23 mouse cellular contexts compared by ENCODE assay signal in genomic region chr1:97632545-97633256, GRCm38 (mm10). TPM values are rescaled to one million over a fixed set of nuclear protein-coding genes. Genes with fewer than 3 reads are reported as not detected.
DNase-seq lines count a peak whose midpoint lies in the region; ATAC-seq and TF ChIP-seq lines count a peak whose summit lies in the region.
"Had no signal": no experiment of that assay in that cellular context is flagged by ENCODE, and none has a peak within 500 bp of the region (broad histone marks: within the 10 kb centered on the region; RNA-seq: fewer than 3 reads in every experiment).

No protein-coding gene starts in this region.

- no peak for DNase-seq in gastrocnemius, adult 2 months
- DNase-seq in gastrocnemius, adult 18-20 months (ENCODE audit: low spot score), result no peak
- DNase-seq in embryo, embryonic 9.5 days (ENCODE audit: extremely low spot score), result no peak
- DNase-seq in cerebellum, postnatal 4 days (ENCODE audit: low spot score in 2 of 2), result no peak
- no peak for DNase-seq in lung, postnatal 10 days
- DNase-seq: cerebellum, adult 9-11 months; heart, postnatal 14 days; kidney, postnatal 25 days; layer of hippocampus, adult 9-11 months; lung, embryonic 14.5 days; midbrain, embryonic 14.5 days; right cerebral cortex, postnatal 14 days; spleen, adult 18-20 months; thymus, postnatal 36 days had no signal

- H3K4me2 ChIP-seq in liver, embryonic 16.5 days (ENCODE audit: low read depth, low read length), result peak overlapping the region; percentile 7; the same call in 1 of the 2 replicates
- no peak overlapping the region for H3K4me2 ChIP-seq in forebrain, embryonic 16.5 days (ENCODE audit: low read length)
- H3K4me2 ChIP-seq: forebrain, embryonic 15.5 days; heart, embryonic 12.5 days; hindbrain, embryonic 14.5 days; lung, embryonic 14.5 days had no signal

- peaks cover 8% of the 10 kb centered on the region for H3K36me3 ChIP-seq in liver, embryonic 16.5 days (ENCODE audit: control insufficient read depth, insufficient read depth)
- H3K36me3 ChIP-seq in forebrain, embryonic 16.5 days (ENCODE audit: control insufficient read depth, insufficient read depth), result no peaks in the 10 kb centered on the region
- H3K36me3 ChIP-seq: embryonic facial prominence, embryonic 10.5 days; forebrain, embryonic 15.5 days; G1E; heart, embryonic 12.5 days had no signal

- no peak overlapping the region for H3K9ac ChIP-seq in liver, embryonic 16.5 days (ENCODE audit: low read depth, low read length)
- no peak overlapping the region for H3K9ac ChIP-seq in forebrain, embryonic 16.5 days (replicated peaks; ENCODE audit: low read depth, low read length)
- H3K9ac ChIP-seq: forebrain, embryonic 15.5 days; heart, embryonic 12.5 days; hindbrain, embryonic 14.5 days; lung, embryonic 14.5 days had no signal

- H3K9me3 ChIP-seq in liver, embryonic 16.5 days (replicated peaks; ENCODE audit: control insufficient read depth, low read length), result no peaks in the 10 kb centered on the region
- no peaks in the 10 kb centered on the region for H3K9me3 ChIP-seq in forebrain, embryonic 16.5 days (ENCODE audit: control insufficient read depth, low read length)
- H3K9me3 ChIP-seq: embryonic facial prominence, embryonic 10.5 days; forebrain, embryonic 15.5 days; heart, embryonic 12.5 days had no signal

- H3K4me1 ChIP-seq in liver, embryonic 16.5 days (ENCODE audit: control insufficient read depth, low read depth, low read length), result peaks cover 18% of the 10 kb centered on the region
- H3K4me1 ChIP-seq in forebrain, embryonic 16.5 days (replicated peaks; ENCODE audit: control insufficient read depth, insufficient read depth, low read length), result peaks cover 10% of the 10 kb centered on the region
- H3K4me1 ChIP-seq: heart, embryonic 12.5 days had no signal

- WGBS in liver, embryonic 16.5 days (ENCODE audit: insufficient replicate concordance), result 37% methylated on average over 11 of the region's 11 CpGs
- 84% methylated on average over 11 of the region's 11 CpGs for WGBS in forebrain, embryonic 16.5 days

- intact Hi-C loops in gastrocnemius, adult 2 months (cut with DNase I), result no loop called here

- H3K4me3 ChIP-seq in gastrocnemius, adult 2 months, result no peak overlapping the region
- H3K4me3 ChIP-seq in liver, embryonic 16.5 days (ENCODE audit: low read depth, low read length), result no peak overlapping the region
- H3K4me3 ChIP-seq in forebrain, embryonic 16.5 days (replicated peaks; ENCODE audit: low read length), result no peak overlapping the region
- H3K4me3 ChIP-seq: embryonic facial prominence, embryonic 10.5 days; forebrain, embryonic 15.5 days; heart, embryonic 12.5 days; myocyte had no signal

- H3K27me3 ChIP-seq in liver, embryonic 16.5 days (ENCODE audit: control insufficient read depth, insufficient read depth, low read depth, low read length), result no peaks in the 10 kb centered on the region
- no peaks in the 10 kb centered on the region for H3K27me3 ChIP-seq in forebrain, embryonic 16.5 days (replicated peaks; ENCODE audit: control insufficient read depth, insufficient read depth, low read length)
- H3K27me3 ChIP-seq: forebrain, embryonic 15.5 days; heart, embryonic 12.5 days had no signal

- H3K27ac ChIP-seq in gastrocnemius, adult 2 months, result peak overlapping the region; percentile 35; the same call in 1 of the 2 replicates
- peak overlapping the region; percentile 49; the same call in 1 of the 2 replicates for H3K27ac ChIP-seq in liver, embryonic 16.5 days (ENCODE audit: low read length)
- no peak overlapping the region for H3K27ac ChIP-seq in forebrain, embryonic 16.5 days (ENCODE audit: low read length)
- H3K27ac ChIP-seq: embryonic facial prominence, embryonic 10.5 days; forebrain, embryonic 15.5 days; hindbrain, embryonic 14.5 days had no signal

- peak; percentile 92 to 97 for ATAC-seq in hematopoietic stem cell, adult 5-6 weeks (replicated peaks in 1 of 2; ENCODE audit: insufficient read depth in 1 of 2, low FRiP score in 2 of 2, low TSS enrichment in 1 of 2, low read depth in 1 of 2, poor library complexity in 2 of 2, severe bottlenecking in 2 of 2)
- peak; percentile 84 for ATAC-seq in liver, embryonic 16.5 days (ENCODE audit: low read depth)
- no peak for ATAC-seq in forebrain, embryonic 16.5 days
- ATAC-seq: forebrain, embryonic 15.5 days had no signal

- TF ChIP-seq CTCF in gastrocnemius, adult 2 months (IDR thresholded peaks at IDR 0.05), result no peak

RNA-seq across cellular contexts. Expression of gene D1Ertd622e, which starts 29.2 kb away (rescaled TPM):
- 10 to 100 TPM; 11.5 to 18.3 TPM for total RNA-seq in gastrocnemius, adult 2 months (2021)
- total RNA-seq in gastrocnemius, adult 18-20 months (2021), result 10 to 100 TPM; 13.2 to 16.2 TPM
- 27.7 and 34.4 TPM in 2 replicates for total RNA-seq in hematopoietic stem cell, adult 5-6 weeks (2017)
- 43.7 and 51.3 TPM in 2 replicates for polyA plus RNA-seq in liver, embryonic 16.5 days (2015; fragmentation: Nextera tagmentation; extraction: Ambion mirVana)
- polyA plus RNA-seq in forebrain, embryonic 16.5 days (2015; fragmentation: Nextera tagmentation; extraction: Ambion mirVana), result 64.9 and 65.6 TPM in 2 replicates
